Mouse (Mus musculus): ENCODE data around the gene Tab2.
"Not testable (repeated sequence)": the region's sequence is repeated elsewhere in the genome, so short reads cannot be mapped to it uniquely, and the experiment has no call there.

Gene Tab2

GRCm38 (mm10) chr10:7883524-7883923, 72.5 kb downstream of the Tab2 start:
- peak; percentile 48 for DNase-seq

- DNase-seq = no peak
Observed at GRCm38 (mm10) chr10:7881971-7882370, 74.1 kb downstream of the Tab2 start.

- not testable (repeated sequence) for DNase-seq
Observed at GRCm38 (mm10) chr10:7880283-7880682, 75.7 kb downstream of the Tab2 start.

GRCm38 (mm10) chr10:7874194-7874593, 81.8 kb downstream of the Tab2 start:
- DNase-seq = no peak

- DNase-seq = no peak
Observed at GRCm38 (mm10) chr10:7871381-7872020, 84.5 kb downstream of the Tab2 start.

GRCm38 (mm10) chr10:7870571-7871315, 85.3 kb downstream of the Tab2 start:
- no peak for DNase-seq

- no peak for DNase-seq
Observed at GRCm38 (mm10) chr10:7869746-7870145, 86.3 kb downstream of the Tab2 start.

- no peak for DNase-seq
Observed at GRCm38 (mm10) chr10:7867666-7868030, 88.4 kb downstream of the Tab2 start.

- DNase-seq = peak; percentile 15
Observed at GRCm38 (mm10) chr10:7866762-7867665, 89.0 kb downstream of the Tab2 start.

GRCm38 (mm10) chr10:7864806-7865205, 91.2 kb downstream of the Tab2 start:
- no peak for DNase-seq

GRCm38 (mm10) chr10:7864184-7864583, 91.8 kb downstream of the Tab2 start:
- no peak for DNase-seq

- no peak for DNase-seq
Observed at GRCm38 (mm10) chr10:7863411-7863810, 92.6 kb downstream of the Tab2 start.

- no peak for DNase-seq
Observed at GRCm38 (mm10) chr10:7861937-7862657, 93.9 kb downstream of the Tab2 start.

- no peak for DNase-seq
Observed at GRCm38 (mm10) chr10:7861259-7861936, 94.6 kb downstream of the Tab2 start.

- DNase-seq = no peak
Observed at GRCm38 (mm10) chr10:7860494-7860893, 95.5 kb downstream of the Tab2 start.

All from cerebellum, adult 11-12 months (tissue).